Mouse (Mus musculus): ENCODE measurements around the gene Cacna2d1.

GRCm38 (mm10) chr5:16417996-16418395, 483.5 kb downstream of the Cacna2d1 start:
- no peak for TF ChIP-seq POLR2A (IDR thresholded peaks at IDR 0.05; ENCODE audit: borderline replicate concordance, low read depth, low read length)
- TF ChIP-seq CTCF (IDR thresholded peaks at IDR 0.05; ENCODE audit: low read depth, low read length): no peak
